ENCODE assay signal across 20 mouse cellular contexts in the genomic region with DNA sequence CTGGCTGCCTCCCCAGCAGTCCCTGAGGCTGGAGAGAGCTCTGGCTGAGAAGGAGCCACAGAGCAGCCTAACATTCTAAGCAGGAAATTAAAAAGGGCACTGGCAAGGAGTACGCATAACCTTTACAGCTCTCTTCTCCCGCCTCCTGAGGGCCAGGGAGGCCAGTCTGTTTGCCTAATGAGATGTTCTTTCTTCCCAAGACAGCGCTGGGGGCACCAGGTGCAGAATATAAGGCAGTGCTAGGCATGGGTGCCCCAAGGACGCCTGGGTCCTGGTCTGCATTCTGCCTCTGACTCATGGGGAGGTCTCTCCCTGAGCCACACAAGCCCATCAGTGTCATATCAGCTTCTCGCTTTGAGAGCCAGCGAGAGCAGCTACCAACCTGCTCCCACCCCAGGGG. TPM values are rescaled to one million over a fixed set of nuclear protein-coding genes. Genes with fewer than 3 reads are reported as not detected.
DNase-seq lines count a peak whose midpoint lies in the region; ATAC-seq lines count a peak whose summit lies in the region.
"Had no signal": no experiment of that assay in that cellular context is flagged by ENCODE, and none has a peak within 500 bp of the region (broad histone marks: within the 10 kb centered on the region; RNA-seq: fewer than 3 reads in every experiment).

No protein-coding gene starts in this region.

- 71% methylated on average over 6 of the region's 6 CpGs for WGBS in forebrain, embryonic 16.5 days
- 76% methylated on average over 6 of the region's 6 CpGs for WGBS in forebrain, embryonic 15.5 days
- 78% methylated on average over 6 of the region's 6 CpGs for WGBS in liver, embryonic 12.5 days (ENCODE audit: insufficient replicate concordance)
- WGBS in embryonic facial prominence, embryonic 14.5 days: 70% methylated on average over 6 of the region's 6 CpGs
- WGBS in midbrain, embryonic 13.5 days: 64% methylated on average over 6 of the region's 6 CpGs

- peaks cover 11% of the 10 kb centered on the region for H3K4me1 ChIP-seq in forebrain, embryonic 16.5 days (replicated peaks; ENCODE audit: control insufficient read depth, insufficient read depth, low read length)
- peaks cover 28% of the 10 kb centered on the region for H3K4me1 ChIP-seq in forebrain, embryonic 15.5 days
- peaks cover 42% of the 10 kb centered on the region for H3K4me1 ChIP-seq in liver, embryonic 12.5 days
- 0 out of 2 replicates have a peak, but pooled peaks cover 4% of the 10 kb centered on the region for H3K4me1 ChIP-seq in embryonic facial prominence, embryonic 14.5 days (ENCODE audit: control insufficient read depth, insufficient read depth, low read length)
- peaks cover 29% of the 10 kb centered on the region for H3K4me1 ChIP-seq in midbrain, embryonic 13.5 days (replicated peaks)

- H3K36me3 ChIP-seq in forebrain, embryonic 16.5 days (ENCODE audit: control insufficient read depth, insufficient read depth): no peaks in the 10 kb centered on the region
- no peaks in the 10 kb centered on the region for H3K36me3 ChIP-seq in forebrain, embryonic 15.5 days
- H3K36me3 ChIP-seq in liver, embryonic 12.5 days: peaks cover 57% of the 10 kb centered on the region
- H3K36me3 ChIP-seq in embryonic facial prominence, embryonic 14.5 days (ENCODE audit: control insufficient read depth, insufficient read depth, low read length): peaks cover 14% of the 10 kb centered on the region; the same call in 1 of the 2 replicates
- H3K36me3 ChIP-seq in midbrain, embryonic 13.5 days: no peaks in the 10 kb centered on the region

- H3K4me2 ChIP-seq in forebrain, embryonic 16.5 days (ENCODE audit: low read length): no peak overlapping the region
- H3K4me2 ChIP-seq in forebrain, embryonic 15.5 days (replicated peaks): no peak overlapping the region
- peak overlapping the region; percentile 79; the same call in 1 of the 2 replicates for H3K4me2 ChIP-seq in liver, embryonic 12.5 days
- no peak overlapping the region for H3K4me2 ChIP-seq in embryonic facial prominence, embryonic 14.5 days (ENCODE audit: low read depth, low read length)
- H3K4me2 ChIP-seq in midbrain, embryonic 13.5 days (replicated peaks): peak overlapping the region; percentile 20; the same call in 1 of the 2 replicates

- no peak for DNase-seq in liver
- DNase-seq in embryonic facial prominence, embryonic 14.5 days (ENCODE audit: low spot score): no peak
- DNase-seq in left cerebral cortex, adult 18-20 months (ENCODE audit: low spot score in 2 of 2): no peak
- DNase-seq in ovary, postnatal 14 days (ENCODE audit: low spot score): no peak
- DNase-seq: cerebellum, adult 8-10 months; embryo, embryonic 11 days; gastrocnemius, postnatal 36 days; kidney, adult 8-10 months; right cerebral cortex, postnatal 25 days; thymus, postnatal 4 days had no signal

- no peak for ATAC-seq in forebrain, embryonic 16.5 days
- ATAC-seq in forebrain, embryonic 15.5 days (replicated peaks): no peak
- no peak for ATAC-seq in liver, embryonic 12.5 days
- no peak for ATAC-seq in embryonic facial prominence, embryonic 14.5 days (ENCODE audit: low read depth)
- ATAC-seq in midbrain, embryonic 13.5 days: no peak
- ATAC-seq: activated CD4-positive, CD25-positive, alpha-beta regulatory T cell, adult 4 months; lung, postnatal 0 days had no signal

- H3K9ac ChIP-seq in forebrain, embryonic 16.5 days (replicated peaks; ENCODE audit: low read depth, low read length): 0 out of 2 replicates have a peak overlapping the region, but pooled peaks have one; percentile 25
- no peak overlapping the region for H3K9ac ChIP-seq in forebrain, embryonic 15.5 days (replicated peaks)
- H3K9ac ChIP-seq in liver, embryonic 12.5 days: 0 out of 2 replicates have a peak overlapping the region, but pooled peaks have one; percentile 4
- peak overlapping the region; percentile 19; the same call in 1 of the 2 replicates for H3K9ac ChIP-seq in embryonic facial prominence, embryonic 14.5 days (ENCODE audit: low read depth, low read length)
- no peak overlapping the region; the same call in 1 of the 2 replicates for H3K9ac ChIP-seq in midbrain, embryonic 13.5 days (replicated peaks)

- H3K4me3 ChIP-seq in forebrain, embryonic 16.5 days (replicated peaks; ENCODE audit: low read length): no peak overlapping the region
- H3K4me3 ChIP-seq in forebrain, embryonic 15.5 days: no peak overlapping the region
- H3K4me3 ChIP-seq in liver, embryonic 12.5 days: peak overlapping the region; percentile 8; the same call in 1 of the 2 replicates
- H3K4me3 ChIP-seq in embryonic facial prominence, embryonic 14.5 days (ENCODE audit: low read depth, low read length): no peak overlapping the region
- H3K4me3 ChIP-seq in midbrain, embryonic 13.5 days (replicated peaks): no peak overlapping the region
- H3K4me3 ChIP-seq: layer of hippocampus, adult 2 months had no signal

- H3K27me3 ChIP-seq in forebrain, embryonic 16.5 days (replicated peaks; ENCODE audit: control insufficient read depth, insufficient read depth, low read length): no peaks in the 10 kb centered on the region
- H3K27me3 ChIP-seq in forebrain, embryonic 15.5 days: no peaks in the 10 kb centered on the region
- H3K27me3 ChIP-seq in liver, embryonic 12.5 days (replicated peaks): no peaks in the 10 kb centered on the region
- H3K27me3 ChIP-seq in embryonic facial prominence, embryonic 14.5 days (replicated peaks; ENCODE audit: control insufficient read depth, insufficient read depth, low read length): no peaks in the 10 kb centered on the region
- no peaks in the 10 kb centered on the region for H3K27me3 ChIP-seq in midbrain, embryonic 13.5 days

- H3K9me3 ChIP-seq in forebrain, embryonic 16.5 days (ENCODE audit: control insufficient read depth, low read length): no peaks in the 10 kb centered on the region
- H3K9me3 ChIP-seq in forebrain, embryonic 15.5 days: no peaks in the 10 kb centered on the region
- H3K9me3 ChIP-seq in liver, embryonic 12.5 days (replicated peaks): no peaks in the 10 kb centered on the region
- H3K9me3 ChIP-seq in embryonic facial prominence, embryonic 14.5 days (ENCODE audit: control insufficient read depth, low read length): no peaks in the 10 kb centered on the region
- H3K9me3 ChIP-seq in midbrain, embryonic 13.5 days: no peaks in the 10 kb centered on the region

- H3K27ac ChIP-seq in forebrain, embryonic 16.5 days (ENCODE audit: low read length): no peak overlapping the region
- no peak overlapping the region for H3K27ac ChIP-seq in forebrain, embryonic 15.5 days (replicated peaks)
- no peak overlapping the region for H3K27ac ChIP-seq in liver, embryonic 12.5 days
- no peak overlapping the region for H3K27ac ChIP-seq in embryonic facial prominence, embryonic 14.5 days (replicated peaks; ENCODE audit: low read depth, low read length)
- peak overlapping the region; percentile 59 for H3K27ac ChIP-seq in midbrain, embryonic 13.5 days
- H3K27ac ChIP-seq: layer of hippocampus, adult 2 months had no signal

RNA-seq across cellular contexts. Expression of gene Kif18b, which starts 3.4 kb away (rescaled TPM):
- polyA plus RNA-seq in forebrain, embryonic 16.5 days (2015; fragmentation: Nextera tagmentation; extraction: Ambion mirVana): 3.0 and 4.1 TPM in 2 replicates
- 5.3 and 6.6 TPM in 2 replicates for polyA plus RNA-seq in forebrain, embryonic 15.5 days (2015; fragmentation: Nextera tagmentation; extraction: Ambion mirVana)
- 12.4 and 14.0 TPM in 2 replicates for polyA plus RNA-seq in liver, embryonic 12.5 days (2016; fragmentation: Nextera tagmentation; extraction: Ambion mirVana)
- polyA plus RNA-seq in embryonic facial prominence, embryonic 14.5 days (2014; fragmentation: Nextera tagmentation; extraction: Ambion mirVana): 6.6 and 7.0 TPM in 2 replicates
- 4.3 and 4.9 TPM in 2 replicates for polyA plus RNA-seq in midbrain, embryonic 13.5 days (2015; fragmentation: Nextera tagmentation; extraction: Ambion mirVana)
- under 1 TPM in 1 of 2 experiments, not detected in 1; 0.46 TPM for total RNA-seq in left cerebral cortex, adult 18-20 months (2021)
- total RNA-seq: monocyte, adult 5-6 weeks had no signal

RNA-seq across cellular contexts. Expression of gene Gfap, which starts 20.8 kb away (rescaled TPM):
- 1.3 and 2.3 TPM in 2 replicates for polyA plus RNA-seq in forebrain, embryonic 16.5 days (2015; fragmentation: Nextera tagmentation; extraction: Ambion mirVana)
- 0.88 and 0.93 TPM in 2 replicates for polyA plus RNA-seq in forebrain, embryonic 15.5 days (2015; fragmentation: Nextera tagmentation; extraction: Ambion mirVana)
- 7.3 and 7.6 TPM in 2 replicates for polyA plus RNA-seq in liver, embryonic 12.5 days (2016; fragmentation: Nextera tagmentation; extraction: Ambion mirVana)
- polyA plus RNA-seq in embryonic facial prominence, embryonic 14.5 days (2014; fragmentation: Nextera tagmentation; extraction: Ambion mirVana): 0.31 and 0.45 TPM in 2 replicates
- polyA plus RNA-seq in midbrain, embryonic 13.5 days (2015; fragmentation: Nextera tagmentation; extraction: Ambion mirVana): not detected in 2 replicates
- 100 to 1,000 TPM; 137 to 174 TPM for total RNA-seq in left cerebral cortex, adult 18-20 months (2021)
- total RNA-seq: gastrocnemius, postnatal 36 days; monocyte, adult 5-6 weeks had no signal
- polyA plus RNA-seq: activated CD4-positive, CD25-positive, alpha-beta regulatory T cell, adult 4 months had no signal

RNA-seq across cellular contexts. Expression of gene C1ql1, which starts 25.0 kb away (rescaled TPM):
- 1.4 TPM in 2 replicates for polyA plus RNA-seq in forebrain, embryonic 16.5 days (2015; fragmentation: Nextera tagmentation; extraction: Ambion mirVana)
- polyA plus RNA-seq in forebrain, embryonic 15.5 days (2015; fragmentation: Nextera tagmentation; extraction: Ambion mirVana): 1.8 and 1.9 TPM in 2 replicates
- 0.72 and 0.75 TPM in 2 replicates for polyA plus RNA-seq in liver, embryonic 12.5 days (2016; fragmentation: Nextera tagmentation; extraction: Ambion mirVana)
- 1.8 and 2.7 TPM in 2 replicates for polyA plus RNA-seq in embryonic facial prominence, embryonic 14.5 days (2014; fragmentation: Nextera tagmentation; extraction: Ambion mirVana)
- 5.7 and 8.2 TPM in 2 replicates for polyA plus RNA-seq in midbrain, embryonic 13.5 days (2015; fragmentation: Nextera tagmentation; extraction: Ambion mirVana)
- 10 to 100 TPM; 12.3 to 15.7 TPM for total RNA-seq in left cerebral cortex, adult 18-20 months (2021)
- total RNA-seq: heart, postnatal 25 days; monocyte, adult 5-6 weeks had no signal
- polyA plus RNA-seq: activated CD4-positive, CD25-positive, alpha-beta regulatory T cell, adult 4 months had no signal

RNA-seq across cellular contexts. Expression of gene Fam187a, which starts 36.5 kb away (rescaled TPM):
- not detected in 2 replicates for polyA plus RNA-seq in forebrain, embryonic 16.5 days (2015; fragmentation: Nextera tagmentation; extraction: Ambion mirVana)
- polyA plus RNA-seq in forebrain, embryonic 15.5 days (2015; fragmentation: Nextera tagmentation; extraction: Ambion mirVana): 0.11 TPM in 1 of 2 replicates, not detected in the other
- not detected in 2 replicates for polyA plus RNA-seq in liver, embryonic 12.5 days (2016; fragmentation: Nextera tagmentation; extraction: Ambion mirVana)
- not detected in 2 replicates for polyA plus RNA-seq in embryonic facial prominence, embryonic 14.5 days (2014; fragmentation: Nextera tagmentation; extraction: Ambion mirVana)
- not detected in 2 replicates for polyA plus RNA-seq in midbrain, embryonic 13.5 days (2015; fragmentation: Nextera tagmentation; extraction: Ambion mirVana)
- total RNA-seq in left cerebral cortex, adult 18-20 months (2021): under 1 TPM in 1 of 2 experiments, not detected in 1; 0.42 TPM
- total RNA-seq: gastrocnemius, postnatal 36 days; heart, postnatal 25 days; monocyte, adult 5-6 weeks had no signal
- polyA plus RNA-seq: activated CD4-positive, CD25-positive, alpha-beta regulatory T cell, adult 4 months; lung, postnatal 0 days; stomach, embryonic 14.5 days had no signal

RNA-seq across cellular contexts. Expression of gene Ccdc103, which starts 40.5 kb away (rescaled TPM):
- polyA plus RNA-seq in forebrain, embryonic 16.5 days (2015; fragmentation: Nextera tagmentation; extraction: Ambion mirVana): 2.2 and 2.7 TPM in 2 replicates
- polyA plus RNA-seq in forebrain, embryonic 15.5 days (2015; fragmentation: Nextera tagmentation; extraction: Ambion mirVana): 2.1 and 2.9 TPM in 2 replicates
- polyA plus RNA-seq in liver, embryonic 12.5 days (2016; fragmentation: Nextera tagmentation; extraction: Ambion mirVana): 0.85 and 0.97 TPM in 2 replicates
- polyA plus RNA-seq in embryonic facial prominence, embryonic 14.5 days (2014; fragmentation: Nextera tagmentation; extraction: Ambion mirVana): 1.0 and 2.3 TPM in 2 replicates
- polyA plus RNA-seq in midbrain, embryonic 13.5 days (2015; fragmentation: Nextera tagmentation; extraction: Ambion mirVana): 1.8 and 2.3 TPM in 2 replicates
- 1 to 10 TPM; 1.4 TPM for total RNA-seq in left cerebral cortex, adult 18-20 months (2021)
- total RNA-seq: gastrocnemius, postnatal 36 days; heart, postnatal 25 days; monocyte, adult 5-6 weeks had no signal

Comparison
In these comparisons a context has a peak if more than half of its experiments do, and no peak if none do; other contexts are left out.
1. H3K9ac ChIP-seq: peak in forebrain, embryonic 16.5 days (single experiment), liver, embryonic 12.5 days (single experiment) and embryonic facial prominence, embryonic 14.5 days (single experiment); none in forebrain, embryonic 15.5 days (single experiment) and midbrain, embryonic 13.5 days (single experiment).
2. H3K4me2 ChIP-seq: peak in liver, embryonic 12.5 days (single experiment) and midbrain, embryonic 13.5 days (single experiment); none in forebrain, embryonic 16.5 days (single experiment), forebrain, embryonic 15.5 days (single experiment) and embryonic facial prominence, embryonic 14.5 days (single experiment).